Mouse (Mus musculus): Measurements from ENCODE around the gene Prnd. TPM values are rescaled to one million over a fixed set of nuclear protein-coding genes. Genes with fewer than 3 reads are reported as not detected.

Prnd gene
- polyA plus RNA-seq, 1 experiment from 2014 or later: 13.6 TPM

GRCm38 (mm10) chr2:131908906-131909305 is 41.8 kb upstream of the Prnd start:
- Histone ChIP-seq H3K4me3 (ENCODE audit: low read depth, low read length) (no peak overlapping the region), H3K4me1 (ENCODE audit: control insufficient read depth, insufficient read depth, low read length) (peaks cover 22% of the 10 kb centered on the region), H3K27ac (ENCODE audit: low read depth, low read length) (no peak overlapping the region), H3K9ac (ENCODE audit: low read length) (no peak overlapping the region), H3K27me3 (replicated peaks; ENCODE audit: control insufficient read depth, insufficient read depth, low read length) (no peaks in the 10 kb centered on the region), H3K9me3 (replicated peaks; ENCODE audit: control insufficient read depth, low read length) (no peaks in the 10 kb centered on the region), H3K36me3 (ENCODE audit: control insufficient read depth, insufficient read depth, low read length) (0 out of 2 replicates have a peak, but pooled peaks cover 5% of the 10 kb centered on the region), H3K4me2 (ENCODE audit: low read length) (peak overlapping the region; percentile 75; the same call in 1 of the 2 replicates)
- DNase-seq (ENCODE audit: low spot score) (no peak), ATAC-seq (no peak)
- WGBS: 97% methylated on average over 1 of the region's 1 CpGs

GRCm38 (mm10) chr2:131909683-131910572 is 40.7 kb upstream of the Prnd start, which contains the start of the genes Prnp and Prn:
Gene Prnp, plus strand, starts transcription at chr2:131909928.
Gene Prn, plus strand, starts transcription at chr2:131909957.
- H3K27ac ChIP-seq (ENCODE audit: low read depth, low read length): peak within 1 kb of the TSS; percentile 95
- peak within 1 kb of the TSS; percentile 75 for H3K4me2 ChIP-seq (ENCODE audit: low read length)
- WGBS: 4% methylated on average over 51 of the region's 52 CpGs
- peaks cover 22% of the 10 kb centered on the region for H3K4me1 ChIP-seq (ENCODE audit: control insufficient read depth, insufficient read depth, low read length)
- peak; percentile 97 for DNase-seq (ENCODE audit: low spot score)
- H3K36me3 ChIP-seq (ENCODE audit: control insufficient read depth, insufficient read depth, low read length): 0 out of 2 replicates have a peak, but pooled peaks cover 6% of the 10 kb centered on the region
- no peaks in the 10 kb centered on the region for H3K9me3 ChIP-seq (replicated peaks; ENCODE audit: control insufficient read depth, low read length)
- peak within 1 kb of the TSS; percentile 91 for H3K9ac ChIP-seq (ENCODE audit: low read length)
- ATAC-seq: peak; percentile 95
- H3K4me3 ChIP-seq (ENCODE audit: low read depth, low read length): peak within 1 kb of the TSS; percentile 63
- H3K27me3 ChIP-seq (replicated peaks; ENCODE audit: control insufficient read depth, insufficient read depth, low read length): no peaks in the 10 kb centered on the region

- Histone ChIP-seq H3K27ac (ENCODE audit: low read depth, low read length) (0 out of 2 replicates have a peak overlapping the region, but pooled peaks have one; percentile 46), H3K27me3 (replicated peaks; ENCODE audit: control insufficient read depth, insufficient read depth, low read length) (no peaks in the 10 kb centered on the region), H3K4me1 (ENCODE audit: control insufficient read depth, insufficient read depth, low read length) (peaks cover 22% of the 10 kb centered on the region), H3K9me3 (replicated peaks; ENCODE audit: control insufficient read depth, low read length) (no peaks in the 10 kb centered on the region), H3K9ac (ENCODE audit: low read length) (peak overlapping the region; percentile 91), H3K4me3 (ENCODE audit: low read depth, low read length) (peak overlapping the region; percentile 63), H3K4me2 (ENCODE audit: low read length) (peak overlapping the region; percentile 75), H3K36me3 (ENCODE audit: control insufficient read depth, insufficient read depth, low read length) (peaks cover 11% of the 10 kb centered on the region; the same call in 1 of the 2 replicates)
- 50% methylated on average over 2 of the region's 2 CpGs for WGBS
- DNase-seq (ENCODE audit: low spot score): no peak
- ATAC-seq: no peak
These were observed 39.8 kb upstream of the Prnd start for GRCm38 (mm10) chr2:131910847-131911246.

- no peaks in the 10 kb centered on the region for H3K9me3 ChIP-seq (replicated peaks; ENCODE audit: control insufficient read depth, low read length)
- 0 out of 2 replicates have a peak overlapping the region, but pooled peaks have one; percentile 46 for H3K27ac ChIP-seq (ENCODE audit: low read depth, low read length)
- H3K4me3 ChIP-seq (ENCODE audit: low read depth, low read length): peak overlapping the region; percentile 63
- 29% methylated on average over 4 of the region's 4 CpGs for WGBS
- H3K27me3 ChIP-seq (replicated peaks; ENCODE audit: control insufficient read depth, insufficient read depth, low read length): no peaks in the 10 kb centered on the region
- peaks cover 22% of the 10 kb centered on the region for H3K4me1 ChIP-seq (ENCODE audit: control insufficient read depth, insufficient read depth, low read length)
- no peak for ATAC-seq
- peak overlapping the region; percentile 91 for H3K9ac ChIP-seq (ENCODE audit: low read length)
- peak; percentile 51 for DNase-seq (ENCODE audit: low spot score)
- H3K36me3 ChIP-seq (ENCODE audit: control insufficient read depth, insufficient read depth, low read length): peaks cover 16% of the 10 kb centered on the region; the same call in 1 of the 2 replicates
- H3K4me2 ChIP-seq (ENCODE audit: low read length): peak overlapping the region; percentile 75
These were observed 39.3 kb upstream of the Prnd start for GRCm38 (mm10) chr2:131911341-131911740.

- Histone ChIP-seq H3K9me3 (replicated peaks; ENCODE audit: control insufficient read depth, low read length) (no peaks in the 10 kb centered on the region), H3K27me3 (replicated peaks; ENCODE audit: control insufficient read depth, insufficient read depth, low read length) (no peaks in the 10 kb centered on the region), H3K4me1 (ENCODE audit: control insufficient read depth, insufficient read depth, low read length) (peaks cover 22% of the 10 kb centered on the region), H3K9ac (ENCODE audit: low read length) (no peak overlapping the region), H3K27ac (ENCODE audit: low read depth, low read length) (no peak overlapping the region), H3K36me3 (ENCODE audit: control insufficient read depth, insufficient read depth, low read length) (peaks cover 22% of the 10 kb centered on the region; the same call in 1 of the 2 replicates), H3K4me2 (ENCODE audit: low read length) (peak overlapping the region; percentile 75), H3K4me3 (ENCODE audit: low read depth, low read length) (no peak overlapping the region)
- ATAC-seq (no peak), DNase-seq (ENCODE audit: low spot score) (no peak)
- 89% methylated on average over 8 of the region's 8 CpGs for WGBS
These were observed 38.0 kb upstream of the Prnd start for GRCm38 (mm10) chr2:131912526-131913258.

GRCm38 (mm10) chr2:131932275-131932902 is 18.3 kb upstream of the Prnd start:
- 69% methylated on average over 7 of the region's 7 CpGs for WGBS
- peaks cover 12% of the 10 kb centered on the region for H3K36me3 ChIP-seq (ENCODE audit: control insufficient read depth, insufficient read depth, low read length)
- no peak overlapping the region for H3K27ac ChIP-seq (ENCODE audit: low read depth, low read length)
- H3K4me2 ChIP-seq (ENCODE audit: low read length): no peak overlapping the region
- H3K4me1 ChIP-seq (ENCODE audit: control insufficient read depth, insufficient read depth, low read length): 0 out of 2 replicates have a peak, but pooled peaks cover 3% of the 10 kb centered on the region
- no peak overlapping the region for H3K9ac ChIP-seq (ENCODE audit: low read length)
- ATAC-seq (no peak), DNase-seq (ENCODE audit: low spot score) (no peak)
- H3K9me3 ChIP-seq (replicated peaks; ENCODE audit: control insufficient read depth, low read length): no peaks in the 10 kb centered on the region
- H3K4me3 ChIP-seq (ENCODE audit: low read depth, low read length): no peak overlapping the region
- H3K27me3 ChIP-seq (replicated peaks; ENCODE audit: control insufficient read depth, insufficient read depth, low read length): no peaks in the 10 kb centered on the region

- DNase-seq (ENCODE audit: low spot score): no peak
- peaks cover 18% of the 10 kb centered on the region for H3K36me3 ChIP-seq (ENCODE audit: control insufficient read depth, insufficient read depth, low read length)
- peak overlapping the region; percentile 14 for H3K9ac ChIP-seq (ENCODE audit: low read length)
- 0 out of 2 replicates have a peak, but pooled peaks cover 3% of the 10 kb centered on the region for H3K4me1 ChIP-seq (ENCODE audit: control insufficient read depth, insufficient read depth, low read length)
- no peaks in the 10 kb centered on the region for H3K27me3 ChIP-seq (replicated peaks; ENCODE audit: control insufficient read depth, insufficient read depth, low read length)
- no peak overlapping the region for H3K4me3 ChIP-seq (ENCODE audit: low read depth, low read length)
- H3K9me3 ChIP-seq (replicated peaks; ENCODE audit: control insufficient read depth, low read length): no peaks in the 10 kb centered on the region
- 0 out of 2 replicates have a peak, but pooled peaks have one; percentile 42 for ATAC-seq
- 24% methylated on average over 6 of the region's 6 CpGs for WGBS
- no peak overlapping the region for H3K4me2 ChIP-seq (ENCODE audit: low read length)
- H3K27ac ChIP-seq (ENCODE audit: low read depth, low read length): no peak overlapping the region
These were observed 17.6 kb upstream of the Prnd start for GRCm38 (mm10) chr2:131933013-131933412.

- WGBS: 36% methylated on average over 3 of the region's 3 CpGs
- H3K4me2 ChIP-seq (ENCODE audit: low read length): no peak overlapping the region
- H3K27me3 ChIP-seq (replicated peaks; ENCODE audit: control insufficient read depth, insufficient read depth, low read length): no peaks in the 10 kb centered on the region
- ATAC-seq: 0 out of 2 replicates have a peak, but pooled peaks have one; percentile 26
- H3K4me1 ChIP-seq (ENCODE audit: control insufficient read depth, insufficient read depth, low read length): 0 out of 2 replicates have a peak, but pooled peaks cover 3% of the 10 kb centered on the region
- H3K9me3 ChIP-seq (replicated peaks; ENCODE audit: control insufficient read depth, low read length): no peaks in the 10 kb centered on the region
- H3K4me3 ChIP-seq (ENCODE audit: low read depth, low read length): no peak overlapping the region
- peaks cover 24% of the 10 kb centered on the region for H3K36me3 ChIP-seq (ENCODE audit: control insufficient read depth, insufficient read depth, low read length)
- DNase-seq (ENCODE audit: low spot score): peak; percentile 34
- peak overlapping the region; percentile 14 for H3K9ac ChIP-seq (ENCODE audit: low read length)
- H3K27ac ChIP-seq (ENCODE audit: low read depth, low read length): peak overlapping the region; percentile 15; the same call in 1 of the 2 replicates
These were observed 17.1 kb upstream of the Prnd start for GRCm38 (mm10) chr2:131933598-131933997.
